Mouse (Mus musculus): Measurements from ENCODE around the gene Esyt1.

DNA sequence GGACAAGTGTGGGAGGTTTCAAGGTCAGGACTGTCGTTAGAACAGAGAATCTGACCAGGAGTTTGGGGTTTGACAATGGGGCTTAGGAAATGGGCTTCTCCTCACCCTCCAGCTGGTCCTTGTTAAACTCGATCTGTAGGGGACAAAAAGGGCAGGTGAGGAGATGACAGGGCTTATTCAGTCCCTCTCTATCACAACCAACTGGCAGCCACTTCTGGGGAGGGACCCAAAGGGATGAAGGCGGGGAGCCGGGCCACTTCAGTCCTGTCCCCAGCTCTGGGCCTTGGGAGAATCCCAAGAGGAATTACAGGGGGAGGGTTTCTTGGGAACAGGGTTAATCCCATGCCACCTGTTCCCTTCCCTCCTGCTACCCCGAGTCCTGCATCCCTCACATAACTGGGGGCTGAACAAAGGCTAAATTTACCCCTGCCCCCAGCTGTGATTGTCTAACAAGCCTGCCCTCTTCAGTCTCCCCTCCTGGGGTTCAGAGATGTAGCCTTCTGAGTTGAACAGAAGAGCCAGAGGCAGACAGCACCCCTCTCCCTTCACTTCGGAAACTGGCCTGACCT is 29.1 kb downstream of the Esyt1 start:
- peak; percentile 12 for TF ChIP-seq POLR2A (IDR thresholded peaks at IDR 0.05; ENCODE audit: insufficient read length, low read depth)
- no peak for TF ChIP-seq REST (IDR thresholded peaks at IDR 0.05; ENCODE audit: insufficient read depth, insufficient read length)
- TF ChIP-seq USF1 (IDR thresholded peaks at IDR 0.05; ENCODE audit: low read depth): no peak
- TF ChIP-seq MYOG (IDR thresholded peaks at IDR 0.05; ENCODE audit: control insufficient read depth in 1 of 3, insufficient read depth in 1 of 3, insufficient read length in 2 of 3, low read depth in 2 of 3): peak in 2 of 3 experiments; percentile 37 to 81
- no peak for TF ChIP-seq POLR2AphosphoS2 (IDR thresholded peaks at IDR 0.05; ENCODE audit: insufficient read length, low read depth)
- TF ChIP-seq MAX (IDR thresholded peaks at IDR 0.05; ENCODE audit: low read depth): no peak
- no peak for TF ChIP-seq E2F4 (IDR thresholded peaks at IDR 0.05; ENCODE audit: insufficient read depth)
- TF ChIP-seq MYOD1 (IDR thresholded peaks at IDR 0.05; ENCODE audit: control insufficient read depth in 1 of 3, insufficient read length in 2 of 3, low read depth in 2 of 3): peak; percentile 90 to 95 (median 91)
- TF ChIP-seq CEBPB (IDR thresholded peaks at IDR 0.05; ENCODE audit: insufficient read depth, poor library complexity, severe bottlenecking): no peak
- peak; percentile 12 for TF ChIP-seq TCF3 (IDR thresholded peaks at IDR 0.05; ENCODE audit: insufficient read length, low read depth)
- no peak for TF ChIP-seq SRF (IDR thresholded peaks at IDR 0.05; ENCODE audit: control insufficient read depth, insufficient read length, low read depth)
- TF ChIP-seq TCF12 (IDR thresholded peaks at IDR 0.05; ENCODE audit: insufficient read depth, poor library complexity, severe bottlenecking): peak; percentile 70
